Mouse (Mus musculus) cerebellum, postnatal 25 days (tissue): Measurements from ENCODE around the gene Krtap8-1.

Source experiments
- DNase-seq, 2 experiments: peaks; one replicate each; pipeline ENCODE4 v3.0.0; 2021; ENCODE audit warnings: mixed read lengths in 2 of 2

Krtap8-1 gene

GRCm38 (mm10) chr16:89487852-89488251 is at the start of gene Krtap8-1:
TSS of gene Krtap8-1 (minus strand) at chr16:89487952.
- DNase-seq: no peak

GRCm38 (mm10) chr16:89537349-89537748 is 49.6 kb upstream of the Krtap8-1 start:
- DNase-seq: no peak

DNA sequence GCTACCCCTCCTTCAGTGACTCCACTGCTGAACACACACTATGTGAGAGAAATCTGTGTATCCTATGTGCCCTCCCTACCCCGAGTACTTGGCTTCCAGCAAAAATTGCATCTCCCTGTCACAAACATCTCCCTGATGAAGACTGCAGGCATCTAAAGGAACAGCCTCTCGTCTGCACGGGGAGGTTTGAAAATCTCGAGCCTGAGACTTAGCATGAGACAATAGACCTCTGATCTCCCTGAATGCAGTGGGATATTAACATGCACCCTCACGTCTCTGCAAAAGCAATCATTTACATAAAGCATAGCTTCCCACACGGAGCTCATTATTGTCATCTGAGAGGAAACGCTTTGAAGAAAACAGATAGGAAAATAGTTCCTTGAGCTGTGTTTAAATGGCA is 42.8 kb upstream of the Krtap8-1 start:
- DNase-seq: no peak

DNA sequence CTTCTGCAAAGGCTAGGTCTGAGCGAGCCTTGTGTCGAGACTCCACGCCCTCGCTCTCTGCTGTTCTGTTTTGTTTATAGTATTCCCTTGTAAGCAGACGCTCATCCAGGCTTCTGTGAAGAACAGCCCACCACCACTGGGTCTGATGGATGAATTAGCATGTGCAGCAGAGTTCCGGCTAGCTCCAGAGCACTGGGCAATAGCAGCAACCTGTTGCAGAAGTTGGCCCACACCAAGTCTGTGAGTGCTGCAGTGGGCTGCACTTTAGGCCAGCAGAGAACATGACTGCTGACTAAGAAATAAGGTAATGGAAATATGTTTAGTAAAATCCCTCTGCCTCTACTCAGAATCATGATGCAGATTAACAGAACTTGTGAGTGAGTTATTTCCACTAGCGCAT is 42.1 kb upstream of the Krtap8-1 start:
- DNase-seq: no peak

DNA sequence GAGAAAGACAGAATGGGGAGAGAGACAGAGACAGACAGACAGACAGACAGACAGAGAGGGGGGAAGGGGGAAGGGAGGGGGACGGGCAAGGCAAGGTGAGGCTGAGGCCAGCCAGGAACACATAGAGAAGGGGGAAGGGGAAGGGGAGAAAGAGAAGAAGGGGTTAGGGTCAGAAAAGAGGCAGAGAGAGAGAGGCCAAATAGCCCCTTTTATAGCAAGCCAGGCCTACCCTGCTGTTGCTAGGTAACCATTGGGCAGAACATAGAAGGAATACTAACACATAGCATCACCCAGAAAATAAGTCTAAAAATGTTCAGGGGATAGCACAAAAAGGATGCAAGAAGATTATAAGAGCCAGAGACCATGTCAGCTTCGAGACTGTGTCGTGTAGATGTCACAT is 40.6 kb upstream of the Krtap8-1 start:
- DNase-seq: no peak

DNA sequence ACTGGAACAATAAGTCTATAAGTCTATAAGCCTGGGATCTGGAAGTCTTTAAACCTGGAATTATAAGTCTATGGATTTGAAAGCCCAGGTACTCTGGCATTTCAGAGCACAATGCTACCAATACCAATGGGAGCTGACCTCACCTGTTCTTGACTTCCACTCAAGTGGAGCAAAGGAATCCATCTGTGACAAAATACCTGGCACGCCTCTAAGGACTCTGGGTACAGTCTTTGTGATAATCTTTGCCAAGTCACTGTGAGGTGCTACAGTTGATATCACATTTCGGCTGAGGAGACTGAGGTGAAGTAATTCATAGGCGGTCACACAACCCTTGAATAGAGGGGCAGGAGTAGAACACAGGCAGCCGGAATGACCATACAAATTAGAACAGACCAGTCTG is 33.2 kb upstream of the Krtap8-1 start:
- no peak for DNase-seq

GRCm38 (mm10) chr16:89520555-89520954 is 32.8 kb upstream of the Krtap8-1 start:
- no peak for DNase-seq

DNA sequence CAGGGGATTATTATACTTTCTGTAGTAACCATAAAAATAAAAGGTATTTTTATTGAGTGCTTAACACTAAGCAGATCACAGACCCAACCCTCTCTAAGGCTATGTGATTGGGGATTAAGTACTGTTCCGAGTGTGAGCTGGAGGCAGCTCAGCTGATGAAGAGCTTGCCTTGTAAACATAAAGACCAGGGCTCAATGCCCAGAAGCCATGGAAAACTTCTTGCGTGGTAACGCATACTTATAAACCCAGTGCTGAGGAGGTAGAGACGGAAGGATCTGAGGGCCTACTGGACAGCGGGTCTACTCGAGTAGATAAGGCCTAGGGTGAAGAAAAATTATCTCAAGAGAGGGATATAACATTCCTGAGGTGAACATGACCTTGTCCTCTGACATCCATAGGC is 32.3 kb upstream of the Krtap8-1 start:
- no peak for DNase-seq

DNA sequence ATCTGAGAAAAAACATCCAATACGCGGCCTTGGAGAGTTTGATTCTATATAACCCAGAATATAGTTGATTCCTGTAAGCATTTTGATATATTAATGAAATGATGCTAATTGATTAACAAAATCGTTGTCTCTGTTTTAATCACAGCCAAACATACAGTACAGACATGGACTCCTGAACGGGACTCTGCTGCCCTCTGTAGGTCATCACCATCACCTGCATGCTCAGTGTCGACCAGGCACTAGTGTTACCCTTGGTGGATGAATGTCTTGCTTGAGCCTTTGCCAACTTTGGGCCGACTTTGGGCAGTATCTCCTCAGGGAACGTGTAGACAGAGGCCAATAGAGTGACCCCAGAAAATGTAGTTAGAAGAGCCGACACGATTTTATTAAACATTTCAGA is 29.9 kb upstream of the Krtap8-1 start:
- DNase-seq: peak; percentile 51 to 69

GRCm38 (mm10) chr16:89513431-89513830 is 25.7 kb upstream of the Krtap8-1 start:
- DNase-seq: peak; percentile 36 to 66

- DNase-seq: no peak
Observed at GRCm38 (mm10) chr16:89508223-89508622, 20.5 kb upstream of the Krtap8-1 start, which contains the start of gene Krtap7-1. TSS of gene Krtap7-1 (minus strand) at chr16:89508323.

GRCm38 (mm10) chr16:89503571-89503970 is 15.8 kb upstream of the Krtap8-1 start:
- no peak for DNase-seq

- DNase-seq: no peak
Observed at GRCm38 (mm10) chr16:89501870-89502269, 14.1 kb upstream of the Krtap8-1 start.

- no peak for DNase-seq
Observed at GRCm38 (mm10) chr16:89497002-89497401, 9.2 kb upstream of the Krtap8-1 start.

DNA sequence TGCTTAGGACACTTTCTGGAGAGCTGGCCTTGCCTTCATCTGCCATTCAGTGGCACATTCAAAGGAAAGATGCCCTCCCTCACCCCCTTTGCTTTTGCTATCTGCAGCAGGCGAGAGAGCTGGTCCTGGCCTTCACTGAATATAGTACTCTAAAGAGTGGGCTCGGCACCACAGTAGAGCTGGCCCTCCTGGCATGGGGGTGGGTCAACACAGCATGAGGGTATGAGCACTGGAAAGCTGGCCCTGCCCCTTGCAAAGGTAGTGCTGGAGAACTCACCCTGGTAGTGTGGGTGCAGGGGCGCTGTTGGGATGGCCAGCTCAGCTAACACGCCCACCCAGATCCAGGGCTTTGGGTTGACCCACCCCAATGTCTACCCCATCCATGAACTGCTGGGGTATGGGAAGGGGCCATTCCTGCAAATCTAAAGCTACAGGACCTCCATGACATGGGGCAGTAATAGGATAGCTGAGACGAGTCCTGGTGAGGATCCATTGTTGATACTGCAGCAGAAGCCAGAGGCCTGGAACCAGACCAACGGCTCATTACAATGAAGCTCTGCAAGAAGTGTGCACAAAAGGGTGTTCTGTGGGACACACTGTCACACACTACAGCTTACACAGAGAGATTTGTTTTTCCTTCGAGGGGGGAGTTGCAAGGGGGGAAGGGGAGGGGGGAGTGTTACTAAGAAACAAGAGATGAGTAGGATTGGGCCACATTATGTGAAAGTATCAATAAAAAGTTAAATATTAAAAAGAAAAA is 7.8 kb upstream of the Krtap8-1 start:
- no peak for DNase-seq

DNA sequence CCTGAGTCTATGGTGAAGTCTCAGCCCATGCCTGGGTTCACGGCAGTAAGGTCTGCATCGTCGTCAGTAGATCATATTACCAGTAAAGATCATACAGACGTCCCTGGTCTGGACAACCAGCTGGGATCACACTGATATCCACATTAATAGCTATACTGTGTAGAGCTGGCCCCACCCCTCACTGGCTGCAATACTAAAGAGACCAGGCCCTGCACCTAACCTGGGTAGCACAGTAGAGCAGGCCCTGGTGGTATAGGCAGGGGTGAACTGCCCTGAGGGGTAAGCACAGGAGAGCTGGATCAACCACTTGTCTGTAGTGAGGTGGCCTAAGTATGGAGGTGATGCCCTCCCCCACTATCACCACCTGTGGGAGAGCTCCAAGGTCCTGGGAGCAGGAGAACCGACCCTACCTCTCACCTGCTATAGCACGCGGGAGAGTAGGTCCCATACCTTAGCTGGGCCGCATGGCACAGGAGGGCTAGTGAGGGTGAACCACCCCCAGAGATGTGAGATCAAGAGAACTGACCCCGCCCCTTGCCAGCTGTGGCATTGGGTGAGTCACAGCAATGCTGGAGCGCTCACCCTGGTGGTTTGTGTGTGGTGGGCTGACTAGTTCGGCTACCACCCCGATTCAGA is 10.0 kb downstream of the Krtap8-1 start:
- no peak for DNase-seq

DNA sequence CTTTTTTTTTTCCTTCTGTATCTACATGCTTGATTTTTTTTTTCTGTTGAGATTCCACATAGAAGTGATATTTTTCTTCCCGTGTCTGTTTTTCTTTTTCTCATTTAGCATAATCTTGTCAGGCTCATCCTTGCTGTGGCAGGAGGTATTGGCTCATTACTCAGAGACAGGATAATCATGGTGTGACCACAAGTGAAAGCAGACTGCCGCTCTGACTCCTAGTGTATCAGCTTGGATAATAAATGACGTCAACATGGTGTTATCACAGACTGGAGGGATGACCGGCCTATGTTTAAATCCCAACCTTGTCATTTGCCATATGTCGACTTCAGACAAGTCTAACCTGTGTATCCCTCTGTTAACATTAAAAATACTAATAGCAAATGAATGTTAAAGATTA is 26.6 kb downstream of the Krtap8-1 start:
- no peak for DNase-seq
